Mouse (Mus musculus) Muller cell, postnatal 12 days (primary cell): ENCODE data around the gene Nrtn.

ENCODE experiments used
- DNase-seq: peaks from one replicate; pipeline ENCODE4 v3.0.0-alpha.2; 2015; ENCODE audit errors: inconsistent ontology term

Gene Nrtn

DNA sequence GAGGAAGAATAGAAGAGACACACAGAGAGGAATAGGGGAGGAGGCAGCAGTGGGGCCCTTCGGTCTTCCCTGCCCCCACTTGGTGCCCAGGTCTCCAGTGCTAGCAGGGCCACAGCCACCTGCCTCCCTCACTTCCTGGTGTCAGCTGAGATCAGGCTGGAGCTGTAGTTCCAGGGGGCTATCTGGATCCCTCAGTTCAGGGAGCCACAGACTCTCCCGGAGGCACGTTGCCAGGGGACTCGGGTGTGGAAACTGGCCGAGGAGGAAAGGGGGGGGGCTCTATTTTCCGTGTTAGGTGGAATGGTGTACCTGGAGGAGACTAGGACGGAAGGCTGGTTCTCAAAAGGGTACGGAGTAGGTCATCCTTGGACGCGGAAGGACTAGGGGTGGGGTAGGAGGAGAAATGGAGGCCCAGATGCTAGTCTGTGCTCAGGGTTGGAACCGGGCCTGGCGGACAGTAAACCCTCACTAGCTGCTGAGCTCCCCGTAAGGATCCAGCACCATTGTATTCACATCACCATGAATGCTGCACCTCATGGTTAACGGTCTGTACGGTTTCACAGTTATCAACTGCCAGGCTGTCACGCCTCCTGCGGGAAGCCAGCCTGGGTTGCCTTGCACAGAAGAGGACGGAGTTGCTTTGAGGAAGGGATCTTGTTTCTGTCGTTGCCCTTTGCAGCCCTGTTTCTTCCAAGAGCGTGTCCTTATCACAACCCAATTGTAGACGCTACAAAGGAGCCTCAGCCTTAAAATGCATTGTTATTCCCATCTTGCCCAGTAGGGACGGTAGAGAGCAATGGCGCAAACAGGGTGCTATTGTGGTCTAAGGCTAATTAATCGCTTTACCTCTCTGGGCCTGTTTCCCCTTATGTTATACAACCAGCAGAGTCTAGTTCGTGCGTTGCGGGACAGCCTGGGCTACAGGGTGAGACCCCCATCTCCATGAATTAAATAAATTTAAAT, 5.7 kb upstream of the Nrtn start:
- DNase-seq = peak; percentile 40

GRCm38 (mm10) chr17:56761991-56762410, 4.7 kb upstream of the Nrtn start:
- DNase-seq = peak; percentile 81

GRCm38 (mm10) chr17:56761077-56761476, 3.7 kb upstream of the Nrtn start:
- no peak for DNase-seq

- no peak for DNase-seq
Observed at GRCm38 (mm10) chr17:56759261-56759660, 1.9 kb upstream of the Nrtn start.

DNA sequence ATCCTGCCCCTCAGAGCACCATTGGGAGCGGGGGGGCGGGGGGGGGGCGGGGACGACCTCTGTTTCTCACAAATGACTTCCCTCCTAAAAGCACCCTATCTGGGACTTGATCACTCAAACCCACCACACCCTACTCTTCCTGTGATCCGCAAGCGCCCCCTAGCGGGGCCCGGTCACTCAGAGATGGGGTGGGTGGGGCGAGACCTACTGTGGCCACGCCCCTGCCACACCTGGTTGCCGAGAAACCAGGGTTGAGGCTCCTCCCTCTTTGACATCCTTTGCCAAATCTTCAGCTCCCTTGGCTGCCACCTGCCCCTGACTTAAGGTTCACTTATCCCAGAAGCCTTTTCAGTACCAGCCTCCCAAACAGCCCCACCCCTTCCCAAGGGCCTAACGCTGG, 802 bp upstream of the Nrtn start:
- peak; percentile 63 for DNase-seq

GRCm38 (mm10) chr17:56756703-56757399, 479 bp downstream of the Nrtn start:
- DNase-seq = peak; percentile 41

- DNase-seq = no peak
Observed at GRCm38 (mm10) chr17:56754271-56755185, 2.8 kb downstream of the Nrtn start.

DNA sequence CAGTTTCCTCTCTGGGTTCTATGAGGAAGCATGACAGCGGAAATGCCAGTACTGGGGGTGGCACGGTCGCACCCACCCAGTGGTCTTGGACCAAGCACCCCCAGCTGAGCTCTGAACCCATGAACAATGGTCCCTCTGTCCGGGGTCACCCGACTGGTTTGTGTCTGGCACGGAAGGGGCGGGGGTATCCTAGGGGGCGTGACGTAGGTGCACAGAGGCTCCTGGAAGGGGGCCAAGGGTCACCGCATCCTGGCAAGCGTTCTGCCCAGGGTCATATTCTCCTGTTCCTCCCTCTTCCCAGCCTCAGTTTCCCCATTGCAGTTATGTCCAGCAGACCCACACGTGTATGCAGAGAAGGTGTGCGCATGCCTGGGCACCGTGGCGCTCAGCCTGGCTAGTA, 3.9 kb downstream of the Nrtn start:
- DNase-seq = peak; percentile 38

GRCm38 (mm10) chr17:56751404-56752072, 5.8 kb downstream of the Nrtn start:
- peak; percentile 42 for DNase-seq

DNA sequence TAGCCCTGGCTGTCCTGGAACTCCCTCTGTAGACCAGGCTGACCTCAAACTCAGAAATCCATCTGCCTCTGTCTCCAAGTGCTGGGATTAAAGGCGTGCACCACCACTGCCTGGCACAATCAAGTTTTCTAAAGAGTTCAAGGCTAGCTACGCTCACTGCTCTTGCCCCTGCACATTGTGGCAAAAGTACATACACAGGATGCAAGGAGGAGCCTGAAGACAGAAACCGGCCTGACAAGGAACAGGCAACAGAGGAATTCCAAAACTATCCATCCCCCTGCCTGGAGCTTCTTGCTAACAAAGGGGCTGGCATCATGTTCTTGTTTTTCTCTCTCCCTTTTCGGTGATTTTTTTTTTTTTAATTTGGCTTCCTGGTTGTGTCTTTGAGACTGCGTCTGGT, 13.2 kb downstream of the Nrtn start:
- no peak for DNase-seq

DNA sequence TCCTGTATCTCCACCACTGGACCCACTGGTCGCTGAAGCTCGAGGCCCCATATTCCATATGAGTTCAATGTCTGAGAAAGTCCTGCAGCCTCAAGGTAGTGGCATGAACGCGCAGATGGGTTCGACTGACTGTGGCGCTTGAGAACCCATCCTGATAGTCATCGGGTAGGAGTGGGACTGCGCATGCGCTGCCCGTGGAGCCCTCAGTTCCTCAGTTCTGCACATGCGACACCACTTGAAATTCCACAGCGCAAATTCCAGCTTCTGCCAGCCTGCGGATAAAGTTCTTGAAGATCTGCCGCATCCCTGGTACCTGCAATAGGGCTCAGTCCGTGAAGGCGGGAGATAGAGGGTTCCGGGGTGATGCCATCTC, 16.6 kb downstream of the Nrtn start:
- no peak for DNase-seq

DNA sequence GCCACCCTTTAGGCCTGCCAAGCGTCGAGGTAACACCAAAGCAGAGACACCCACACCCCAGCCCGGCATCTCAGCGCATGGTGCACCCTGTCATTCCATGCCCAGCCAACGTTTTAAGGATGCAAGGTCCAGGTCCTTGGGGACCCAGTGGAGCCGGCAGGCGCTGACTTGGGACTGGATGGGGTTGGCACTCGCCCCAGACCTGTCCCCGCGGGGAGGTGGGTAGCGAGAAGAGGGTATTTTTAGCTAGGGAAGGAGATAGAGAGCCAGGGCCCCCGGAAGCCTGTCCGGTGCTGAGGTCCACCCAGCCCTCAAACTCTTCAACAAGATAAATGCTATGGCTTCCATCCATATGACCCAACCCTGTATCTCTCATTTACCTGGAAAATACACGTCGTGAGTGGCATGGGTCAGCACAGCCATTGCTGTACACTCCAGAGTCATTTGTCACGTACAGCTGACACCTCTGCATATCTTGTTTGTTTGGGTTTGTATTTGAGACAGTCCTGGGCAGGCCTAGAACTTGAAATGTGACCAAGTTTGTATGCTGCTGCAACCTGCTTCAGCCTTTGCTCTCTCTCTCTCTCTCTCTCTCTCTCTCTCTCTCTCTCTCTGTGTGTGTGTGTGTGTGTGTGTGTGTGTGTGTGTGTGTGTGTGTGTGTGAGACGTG, 17.1 kb downstream of the Nrtn start:
- no peak for DNase-seq

- no peak for DNase-seq
Observed at GRCm38 (mm10) chr17:56738221-56738620, 19.1 kb downstream of the Nrtn start.

GRCm38 (mm10) chr17:56736534-56736933, 20.8 kb downstream of the Nrtn start:
- no peak for DNase-seq

- DNase-seq = no peak
Observed at GRCm38 (mm10) chr17:56729656-56730055, 27.7 kb downstream of the Nrtn start.

- DNase-seq = peak; percentile 73
Observed at GRCm38 (mm10) chr17:56729151-56729550, 28.2 kb downstream of the Nrtn start.

- DNase-seq = no peak
Observed at GRCm38 (mm10) chr17:56728117-56728516, 29.2 kb downstream of the Nrtn start.

GRCm38 (mm10) chr17:56727659-56728058, 29.7 kb downstream of the Nrtn start:
- no peak for DNase-seq

GRCm38 (mm10) chr17:56727029-56727649, 30.2 kb downstream of the Nrtn start:
- DNase-seq = no peak
